Mouse (Mus musculus): ENCODE measurements around the gene Rgma.

The Rgma gene

GRCm38 (mm10) chr7:73400051-73400916 lies 25.0 kb downstream of the Rgma start:
- DNase-seq (ENCODE audit: low spot score) = no peak

- DNase-seq (ENCODE audit: low spot score) = no peak
Observed at GRCm38 (mm10) chr7:73402106-73402505, 26.8 kb downstream of the Rgma start.

- DNase-seq (ENCODE audit: low spot score) = no peak
Observed at GRCm38 (mm10) chr7:73402671-73403070, 27.4 kb downstream of the Rgma start.

- no peak for DNase-seq (ENCODE audit: low spot score)
Observed at GRCm38 (mm10) chr7:73403538-73403937, 28.2 kb downstream of the Rgma start.

GRCm38 (mm10) chr7:73405550-73405949 lies 30.2 kb downstream of the Rgma start:
- DNase-seq (ENCODE audit: low spot score) = no peak

- DNase-seq (ENCODE audit: low spot score) = no peak
Observed at GRCm38 (mm10) chr7:73411523-73411922, 36.2 kb downstream of the Rgma start.

GRCm38 (mm10) chr7:73411986-73412385 lies 36.7 kb downstream of the Rgma start:
- no peak for DNase-seq (ENCODE audit: low spot score)

- no peak for DNase-seq (ENCODE audit: low spot score)
Observed at GRCm38 (mm10) chr7:73412419-73412818, 37.1 kb downstream of the Rgma start.

GRCm38 (mm10) chr7:73414192-73414591 lies 38.9 kb downstream of the Rgma start:
- no peak for DNase-seq (ENCODE audit: low spot score)

GRCm38 (mm10) chr7:73419375-73419774 lies 44.1 kb downstream of the Rgma start:
- DNase-seq (ENCODE audit: low spot score) = no peak

GRCm38 (mm10) chr7:73420827-73421226 lies 45.5 kb downstream of the Rgma start:
- no peak for DNase-seq (ENCODE audit: low spot score)

GRCm38 (mm10) chr7:73421278-73422015 lies 46.1 kb downstream of the Rgma start:
- DNase-seq (ENCODE audit: low spot score) = no peak

GRCm38 (mm10) chr7:73422223-73423113 lies 47.2 kb downstream of the Rgma start:
- DNase-seq (ENCODE audit: low spot score) = peak; percentile 69

- no peak for DNase-seq (ENCODE audit: low spot score)
Observed at GRCm38 (mm10) chr7:73423236-73423635, 47.9 kb downstream of the Rgma start.

- no peak for DNase-seq (ENCODE audit: low spot score)
Observed at GRCm38 (mm10) chr7:73424243-73424642, 48.9 kb downstream of the Rgma start.

- no peak for DNase-seq (ENCODE audit: low spot score)
Observed at GRCm38 (mm10) chr7:73424705-73425104, 49.4 kb downstream of the Rgma start.

- no peak for DNase-seq (ENCODE audit: low spot score)
Observed at GRCm38 (mm10) chr7:73425451-73425850, 50.1 kb downstream of the Rgma start.

GRCm38 (mm10) chr7:73426235-73426634 lies 50.9 kb downstream of the Rgma start:
- no peak for DNase-seq (ENCODE audit: low spot score)

GRCm38 (mm10) chr7:73426752-73427386 lies 51.6 kb downstream of the Rgma start:
- no peak for DNase-seq (ENCODE audit: low spot score)

GRCm38 (mm10) chr7:73427794-73428193 lies 52.5 kb downstream of the Rgma start:
- no peak for DNase-seq (ENCODE audit: low spot score)

GRCm38 (mm10) chr7:73428525-73428924 lies 53.2 kb downstream of the Rgma start:
- DNase-seq (ENCODE audit: low spot score) = no peak
